Mouse (Mus musculus): ENCODE data around the gene Pald1.

- TF ChIP-seq CTCF (IDR thresholded peaks at IDR 0.05; ENCODE audit: extremely low read depth, insufficient read length, insufficient replicate concordance, low read depth, low read length) (no peak), POLR2A (IDR thresholded peaks at IDR 0.05; ENCODE audit: low read depth, low read length) (no peak)
Measured at GRCm38 (mm10) chr10:61383021-61383714, at the start of gene Pald1.
